Mouse (Mus musculus): ENCODE results near the gene Adam30. TPM values are rescaled to one million over a fixed set of nuclear protein-coding genes. Genes with fewer than 3 reads are reported as not detected.

Adam30 gene
- polyA plus RNA-seq, 1 experiment from 2014 or later: not detected

DNA sequence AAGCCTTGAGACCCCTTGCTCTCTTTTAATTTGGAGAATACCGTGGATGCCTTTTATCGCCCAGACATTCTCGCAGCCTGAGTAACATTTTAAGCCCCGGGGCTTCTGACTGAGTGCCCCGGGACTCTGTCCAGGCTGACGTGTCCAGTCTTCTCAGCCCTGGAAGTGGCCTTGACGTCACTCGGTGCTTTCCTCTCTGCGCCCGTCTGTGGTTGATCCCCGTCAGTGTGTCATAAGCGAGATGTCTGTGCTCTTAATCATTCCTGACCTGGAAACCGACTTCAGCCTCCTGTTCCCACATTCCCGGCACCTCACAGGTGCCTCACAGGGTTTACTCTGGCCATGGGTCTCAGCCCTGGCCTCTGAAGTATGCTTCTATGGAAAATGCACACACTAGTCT lies 12.7 kb upstream of the Adam30 start:
- Histone ChIP-seq H3K4me3 (no peak overlapping the region), H3K4me1 (no peaks in the 10 kb centered on the region), H3K9me3 (no peaks in the 10 kb centered on the region), H3K36me3 (peaks cover 59% of the 10 kb centered on the region), H3K4me2 (replicated peaks) (no peak overlapping the region), H3K27me3 (no peaks in the 10 kb centered on the region), H3K27ac (replicated peaks) (no peak overlapping the region), H3K9ac (replicated peaks) (no peak overlapping the region)
- ATAC-seq (ENCODE audit: low FRiP score, low read depth): no peak
- WGBS: 92% methylated on average over 14 of the region's 14 CpGs

DNA sequence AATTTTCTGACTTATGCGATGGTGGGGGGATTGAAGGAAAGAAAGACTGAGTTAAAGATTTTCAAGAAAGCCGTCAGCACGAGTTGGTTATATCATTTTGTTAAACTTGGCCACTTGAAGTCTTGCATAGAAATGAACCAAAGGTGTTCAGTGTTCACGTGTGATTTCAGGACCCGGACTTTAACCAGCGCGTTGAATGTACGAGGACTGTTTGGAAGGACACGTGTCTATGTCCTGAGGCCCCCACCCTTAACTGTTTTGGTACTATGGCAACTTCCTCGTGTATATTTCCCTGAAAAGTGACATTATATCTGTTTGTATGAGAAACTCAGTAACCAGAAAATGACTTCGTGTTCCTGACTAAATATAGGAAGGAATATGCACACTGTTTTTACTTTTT lies 10.5 kb upstream of the Adam30 start:
- Histone ChIP-seq H3K27me3 (no peaks in the 10 kb centered on the region), H3K4me3 (no peak overlapping the region), H3K36me3 (peaks cover 37% of the 10 kb centered on the region), H3K4me2 (replicated peaks) (no peak overlapping the region), H3K9me3 (no peaks in the 10 kb centered on the region), H3K4me1 (no peaks in the 10 kb centered on the region), H3K27ac (replicated peaks) (no peak overlapping the region), H3K9ac (replicated peaks) (no peak overlapping the region)
- WGBS: 95% methylated on average over 11 of the region's 11 CpGs
- ATAC-seq (ENCODE audit: low FRiP score, low read depth): no peak

DNA sequence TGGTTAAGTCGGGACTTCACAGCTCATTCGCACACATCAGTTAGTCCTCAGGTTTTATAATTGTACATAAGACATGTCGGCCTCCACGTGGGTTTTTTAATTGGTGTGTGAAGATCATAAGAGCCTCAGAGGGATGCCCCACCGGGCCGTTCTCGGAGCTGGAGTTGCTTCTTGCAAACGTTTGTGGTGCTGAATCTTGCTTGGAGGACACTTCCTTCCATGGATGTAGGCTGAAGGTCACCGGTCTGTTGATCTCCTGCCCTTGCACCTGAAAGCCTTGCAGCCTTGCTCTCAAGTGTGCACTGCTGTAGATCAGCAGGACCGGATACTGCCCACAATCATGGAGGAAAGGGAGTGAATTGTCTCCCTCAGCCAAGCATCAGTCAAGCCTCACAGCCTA lies 9.4 kb upstream of the Adam30 start:
- ATAC-seq (ENCODE audit: low FRiP score, low read depth): no peak
- Histone ChIP-seq H3K9me3 (no peaks in the 10 kb centered on the region), H3K27me3 (no peaks in the 10 kb centered on the region), H3K4me1 (no peaks in the 10 kb centered on the region), H3K4me3 (no peak overlapping the region), H3K27ac (replicated peaks) (no peak overlapping the region), H3K9ac (replicated peaks) (no peak overlapping the region), H3K36me3 (peaks cover 29% of the 10 kb centered on the region), H3K4me2 (replicated peaks) (no peak overlapping the region)
- WGBS: 88% methylated on average over 10 of the region's 10 CpGs

DNA sequence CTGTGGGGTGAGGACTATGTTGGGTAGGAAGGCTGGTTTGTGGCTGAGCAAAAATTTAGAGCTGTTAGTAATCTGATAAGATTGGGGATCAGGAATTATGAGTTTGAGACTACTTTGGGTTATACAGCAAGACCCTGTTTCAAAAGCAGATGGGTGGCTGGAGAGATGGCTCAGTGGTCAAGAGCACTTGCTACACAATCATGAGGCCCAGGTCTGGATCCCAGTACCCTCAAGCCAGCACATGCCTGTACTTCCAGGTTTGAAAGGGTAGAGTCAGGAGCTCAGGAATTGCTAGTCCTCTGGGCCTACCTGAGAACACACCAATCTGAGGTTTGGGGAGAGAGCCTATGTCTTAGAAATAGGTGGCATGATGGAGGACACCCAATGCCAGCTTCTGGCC lies 7.0 kb upstream of the Adam30 start:
- Histone ChIP-seq H3K4me2 (replicated peaks) (no peak overlapping the region), H3K27me3 (no peaks in the 10 kb centered on the region), H3K4me3 (no peak overlapping the region), H3K4me1 (no peaks in the 10 kb centered on the region), H3K9ac (replicated peaks) (no peak overlapping the region), H3K27ac (replicated peaks) (no peak overlapping the region), H3K9me3 (no peaks in the 10 kb centered on the region), H3K36me3 (peaks cover 4% of the 10 kb centered on the region; the same call in 1 of the 2 replicates)
- ATAC-seq (ENCODE audit: low FRiP score, low read depth): no peak

DNA sequence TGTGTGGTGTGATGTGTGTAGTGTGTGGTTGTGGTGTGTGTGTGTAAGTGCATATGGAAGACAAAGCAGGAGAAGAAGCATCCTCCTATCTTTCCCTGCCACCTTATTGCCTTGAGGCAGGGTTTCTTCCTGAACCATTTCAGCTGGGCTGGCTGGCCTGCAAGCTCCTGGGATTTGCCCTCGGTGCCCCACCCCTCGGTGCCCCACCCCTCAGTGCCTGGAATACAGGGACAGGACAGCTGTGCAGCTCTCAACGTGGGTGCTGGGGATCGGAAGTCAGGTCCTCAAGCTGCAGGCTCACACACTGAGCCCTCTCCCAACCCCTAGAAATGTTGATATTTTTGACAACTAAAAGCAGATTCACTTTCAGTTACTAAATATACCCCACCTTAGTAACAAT lies 4.3 kb upstream of the Adam30 start:
- Histone ChIP-seq H3K4me3 (no peak overlapping the region), H3K27ac (replicated peaks) (no peak overlapping the region), H3K27me3 (no peaks in the 10 kb centered on the region), H3K9me3 (no peaks in the 10 kb centered on the region), H3K36me3 (no peaks in the 10 kb centered on the region), H3K4me1 (no peaks in the 10 kb centered on the region), H3K9ac (replicated peaks) (no peak overlapping the region), H3K4me2 (replicated peaks) (no peak overlapping the region)
- WGBS: 60% methylated on average over 4 of the region's 4 CpGs
- no peak for ATAC-seq (ENCODE audit: low FRiP score, low read depth)

DNA sequence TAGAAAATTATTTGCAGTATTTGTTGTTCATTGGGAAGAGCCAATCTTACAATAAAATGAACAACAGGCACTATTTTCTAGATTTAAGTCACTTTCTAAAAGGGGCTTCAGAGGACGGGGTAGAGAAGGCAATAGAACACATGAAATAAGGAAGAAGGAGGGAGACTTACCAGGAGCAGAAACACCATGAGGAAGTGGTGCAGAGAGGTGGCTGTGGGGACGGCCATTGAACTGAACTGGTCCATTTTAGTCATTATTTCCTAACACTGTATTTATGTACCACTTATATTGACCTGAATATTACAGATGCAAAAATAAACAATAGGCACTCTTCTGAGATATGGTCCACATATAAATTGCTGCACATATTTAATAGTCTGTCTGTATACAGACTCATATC lies 3.4 kb upstream of the Adam30 start:
- ATAC-seq (ENCODE audit: low FRiP score, low read depth): no peak
- no peak overlapping the region for H3K27ac ChIP-seq (replicated peaks)
- H3K4me3 ChIP-seq: no peak overlapping the region
- H3K4me1 ChIP-seq: no peaks in the 10 kb centered on the region
- no peaks in the 10 kb centered on the region for H3K36me3 ChIP-seq
- no peak overlapping the region for H3K4me2 ChIP-seq (replicated peaks)
- H3K27me3 ChIP-seq: no peaks in the 10 kb centered on the region
- 86% methylated on average over 2 of the region's 2 CpGs for WGBS
- H3K9me3 ChIP-seq: no peaks in the 10 kb centered on the region
- no peak overlapping the region for H3K9ac ChIP-seq (replicated peaks)

DNA sequence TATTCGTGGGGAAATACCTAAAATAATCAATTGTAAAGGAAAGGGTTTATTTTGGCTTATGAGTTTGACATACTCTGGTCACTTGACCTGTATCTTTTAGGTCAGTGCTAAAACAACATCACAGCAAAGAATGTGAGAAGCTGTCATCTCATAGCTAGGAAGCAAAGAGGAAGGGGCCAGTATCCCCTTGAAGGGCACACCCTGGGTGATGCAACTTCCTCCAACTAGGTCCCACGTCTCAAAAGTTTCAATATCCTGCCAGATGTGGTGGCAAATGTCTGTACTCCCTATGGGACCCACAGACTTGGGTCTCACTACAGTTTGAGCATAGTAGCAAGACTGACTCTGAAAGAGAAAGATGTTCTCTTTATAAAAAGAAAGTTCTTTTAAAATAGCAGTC lies 2.8 kb upstream of the Adam30 start:
- WGBS: 63% methylated on average over 2 of the region's 2 CpGs
- no peaks in the 10 kb centered on the region for H3K36me3 ChIP-seq
- no peak for ATAC-seq (ENCODE audit: low FRiP score, low read depth)

DNA sequence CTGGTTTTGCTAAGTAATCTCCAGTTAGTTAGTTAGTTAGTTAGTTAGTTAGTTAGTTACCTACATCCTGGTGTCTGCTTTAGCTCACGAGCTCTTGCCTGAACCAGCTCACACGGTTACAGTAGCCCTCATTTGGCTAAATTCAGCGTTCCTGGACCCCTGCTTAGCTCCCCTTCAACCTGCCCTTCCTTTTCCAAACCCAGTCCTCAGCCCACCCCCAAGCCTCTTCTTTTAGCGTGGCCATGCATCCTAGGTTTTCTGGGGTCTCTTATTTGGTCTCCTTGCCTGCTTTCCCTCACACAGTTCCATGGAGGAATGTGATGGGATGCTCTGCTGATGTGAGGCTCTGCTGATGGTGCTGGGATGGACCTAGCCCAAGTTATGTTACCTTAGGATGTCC lies 1.8 kb upstream of the Adam30 start:
- no peak overlapping the region for H3K27ac ChIP-seq (replicated peaks)
- no peaks in the 10 kb centered on the region for H3K4me1 ChIP-seq
- H3K4me3 ChIP-seq: no peak overlapping the region
- H3K4me2 ChIP-seq (replicated peaks): no peak overlapping the region
- no peaks in the 10 kb centered on the region for H3K9me3 ChIP-seq
- 79% methylated on average over 4 of the region's 4 CpGs for WGBS
- no peak overlapping the region for H3K9ac ChIP-seq (replicated peaks)
- ATAC-seq (ENCODE audit: low FRiP score, low read depth): no peak
- no peaks in the 10 kb centered on the region for H3K27me3 ChIP-seq
- H3K36me3 ChIP-seq: no peaks in the 10 kb centered on the region

More for the DNA sequence above, 2.8 kb upstream of the Adam30 start:
- Histone ChIP-seq H3K9ac (replicated peaks) (no peak overlapping the region), H3K4me1 (no peaks in the 10 kb centered on the region), H3K4me2 (replicated peaks) (no peak overlapping the region), H3K9me3 (no peaks in the 10 kb centered on the region), H3K4me3 (no peak overlapping the region), H3K27me3 (no peaks in the 10 kb centered on the region), H3K27ac (replicated peaks) (no peak overlapping the region)

DNA sequence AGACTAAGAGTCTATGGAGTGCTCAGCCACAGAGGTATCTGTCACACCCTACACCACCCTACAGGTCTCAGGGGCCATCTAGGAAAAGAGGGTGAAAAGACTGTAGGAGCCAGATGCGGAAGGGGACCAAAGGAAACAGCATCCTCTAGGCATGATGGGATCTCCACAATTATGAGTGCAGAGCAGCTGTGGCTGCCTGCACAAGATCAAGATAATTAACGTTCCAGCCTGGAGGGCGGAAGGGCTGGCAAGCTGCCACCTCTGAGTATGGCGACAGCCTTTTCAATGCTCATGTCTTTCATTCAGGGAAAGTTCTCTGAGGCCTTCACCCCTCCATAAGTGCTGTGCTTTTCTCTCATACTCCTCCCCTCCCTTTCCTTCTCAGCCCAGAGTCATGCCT lies 1.1 kb upstream of the Adam30 start:
- Histone ChIP-seq H3K9me3 (no peaks in the 10 kb centered on the region), H3K4me1 (no peaks in the 10 kb centered on the region), H3K27ac (replicated peaks) (no peak overlapping the region), H3K27me3 (no peaks in the 10 kb centered on the region), H3K4me2 (replicated peaks) (no peak overlapping the region), H3K9ac (replicated peaks) (no peak overlapping the region), H3K4me3 (no peak overlapping the region), H3K36me3 (no peaks in the 10 kb centered on the region)
- ATAC-seq (ENCODE audit: low FRiP score, low read depth): no peak
- 75% methylated on average over 4 of the region's 4 CpGs for WGBS

DNA sequence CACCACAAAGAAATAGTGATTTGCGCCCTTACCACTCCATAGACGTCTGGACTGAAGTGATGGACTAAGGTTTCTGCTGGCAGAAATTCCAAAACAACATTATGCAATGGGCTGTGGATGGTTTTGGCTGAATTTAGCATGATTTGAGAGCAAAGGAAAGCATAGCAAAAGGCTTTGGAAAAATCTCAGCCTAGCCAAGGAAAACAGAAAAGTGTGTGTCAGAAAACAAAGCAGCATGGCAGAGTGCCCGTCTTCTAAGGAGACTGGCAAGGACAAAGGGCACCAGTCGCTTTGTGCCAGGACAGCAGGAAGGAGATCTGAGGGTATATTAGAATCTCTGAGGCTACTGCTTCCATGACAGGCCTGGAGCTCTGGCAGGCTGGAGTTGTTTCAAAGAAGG lies 17.9 kb downstream of the Adam30 start:
- Histone ChIP-seq H3K27ac (replicated peaks) (no peak overlapping the region), H3K9me3 (no peaks in the 10 kb centered on the region), H3K4me3 (no peak overlapping the region), H3K9ac (replicated peaks) (no peak overlapping the region), H3K4me1 (no peaks in the 10 kb centered on the region), H3K4me2 (replicated peaks) (no peak overlapping the region), H3K27me3 (no peaks in the 10 kb centered on the region), H3K36me3 (no peaks in the 10 kb centered on the region)
- 84% methylated on average over 4 of the region's 4 CpGs for WGBS
- no peak for ATAC-seq (ENCODE audit: low FRiP score, low read depth)

DNA sequence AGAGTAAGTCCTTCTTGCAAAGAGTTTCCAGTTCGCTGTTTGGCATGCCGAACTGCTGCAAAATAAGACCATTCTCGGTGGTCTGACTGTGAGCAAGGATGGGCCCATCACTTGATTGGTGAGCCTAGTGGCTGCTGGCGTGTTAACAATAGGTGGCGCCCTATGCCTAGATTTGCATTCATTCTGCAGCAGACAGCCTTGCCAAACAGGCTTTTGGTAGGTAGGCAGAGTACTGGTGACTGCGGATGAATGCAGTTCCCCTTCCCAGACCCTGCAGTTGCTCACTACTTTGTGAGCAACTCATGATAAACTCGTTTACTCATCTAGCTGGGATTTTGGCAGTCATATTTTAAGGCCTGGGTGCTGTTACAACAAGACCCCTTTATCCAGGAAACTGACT lies 20.4 kb downstream of the Adam30 start:
- Histone ChIP-seq H3K27ac (replicated peaks) (no peak overlapping the region), H3K4me1 (peaks cover 6% of the 10 kb centered on the region), H3K4me2 (replicated peaks) (no peak overlapping the region), H3K27me3 (no peaks in the 10 kb centered on the region), H3K4me3 (no peak overlapping the region), H3K36me3 (no peaks in the 10 kb centered on the region), H3K9me3 (no peaks in the 10 kb centered on the region), H3K9ac (replicated peaks) (no peak overlapping the region)
- peak; percentile 19; the same call in 1 of the 2 replicates for ATAC-seq (ENCODE audit: low FRiP score, low read depth)
- WGBS: 27% methylated on average over 7 of the region's 7 CpGs

DNA sequence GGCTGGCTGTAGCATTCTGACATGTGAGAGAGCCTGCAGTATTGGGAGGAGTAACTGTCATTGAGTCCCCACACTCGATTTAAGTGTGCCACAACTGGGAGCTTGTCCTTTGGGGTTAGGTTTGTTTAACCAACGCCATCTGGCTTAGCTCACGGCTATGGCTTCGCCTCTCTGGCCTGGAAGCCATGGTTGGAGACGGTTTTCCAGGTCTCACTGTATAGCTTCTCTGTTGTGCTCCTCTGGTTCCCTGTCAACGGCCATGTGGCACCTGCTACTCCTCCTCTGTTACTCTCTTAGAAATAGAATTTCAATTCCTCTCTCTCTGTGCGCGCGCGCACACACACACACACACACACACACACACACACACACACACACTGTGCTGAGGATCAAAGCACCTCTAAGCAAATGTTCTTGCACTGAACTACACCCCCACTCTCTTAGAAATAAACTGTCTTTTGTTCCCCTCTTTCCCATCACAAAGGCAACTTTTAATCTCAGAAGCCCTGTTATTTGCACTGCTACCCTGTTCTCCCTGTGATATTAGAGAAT lies 24.8 kb downstream of the Adam30 start:
- Histone ChIP-seq H3K27ac (replicated peaks) (no peak overlapping the region), H3K4me3 (no peak overlapping the region), H3K9me3 (no peaks in the 10 kb centered on the region), H3K9ac (replicated peaks) (no peak overlapping the region), H3K36me3 (no peaks in the 10 kb centered on the region), H3K27me3 (no peaks in the 10 kb centered on the region), H3K4me2 (replicated peaks) (no peak overlapping the region), H3K4me1 (peaks cover 6% of the 10 kb centered on the region)
- 41% methylated on average over 10 of the region's 10 CpGs for WGBS
- ATAC-seq (ENCODE audit: low FRiP score, low read depth): peak; percentile 56; the same call in 1 of the 2 replicates

DNA sequence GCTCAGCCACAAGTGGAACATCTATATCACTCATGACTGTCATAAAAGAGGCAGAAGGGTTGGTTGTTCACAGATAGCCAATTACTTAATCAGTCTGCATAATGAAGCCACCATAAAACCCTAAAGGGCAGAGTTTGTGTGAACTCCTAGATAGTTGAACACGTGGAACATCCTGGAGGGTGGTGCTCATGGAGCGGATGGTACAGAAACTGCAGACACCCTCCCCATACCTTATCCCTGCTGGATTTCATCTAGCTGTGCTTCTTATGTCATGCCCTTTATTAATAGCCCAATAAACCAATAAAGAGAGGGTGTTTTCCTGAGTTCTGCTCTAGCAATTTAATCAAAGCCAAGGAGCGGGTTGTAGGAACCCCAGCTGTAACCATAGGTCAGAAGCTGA lies 27.3 kb downstream of the Adam30 start:
- Histone ChIP-seq H3K4me3 (no peak overlapping the region), H3K4me1 (peaks cover 6% of the 10 kb centered on the region), H3K9ac (replicated peaks) (no peak overlapping the region), H3K27me3 (no peaks in the 10 kb centered on the region), H3K27ac (replicated peaks) (no peak overlapping the region), H3K36me3 (no peaks in the 10 kb centered on the region), H3K9me3 (no peaks in the 10 kb centered on the region), H3K4me2 (replicated peaks) (no peak overlapping the region)
- 91% methylated on average over 3 of the region's 3 CpGs for WGBS
- no peak for ATAC-seq (ENCODE audit: low FRiP score, low read depth)
